Mouse (Mus musculus): Measurements from ENCODE around the gene Polr3gl.
"Not testable (repeated sequence)": the region's sequence is repeated elsewhere in the genome, so short reads cannot be mapped to it uniquely, and the experiment has no call there.

Polr3gl gene

DNA sequence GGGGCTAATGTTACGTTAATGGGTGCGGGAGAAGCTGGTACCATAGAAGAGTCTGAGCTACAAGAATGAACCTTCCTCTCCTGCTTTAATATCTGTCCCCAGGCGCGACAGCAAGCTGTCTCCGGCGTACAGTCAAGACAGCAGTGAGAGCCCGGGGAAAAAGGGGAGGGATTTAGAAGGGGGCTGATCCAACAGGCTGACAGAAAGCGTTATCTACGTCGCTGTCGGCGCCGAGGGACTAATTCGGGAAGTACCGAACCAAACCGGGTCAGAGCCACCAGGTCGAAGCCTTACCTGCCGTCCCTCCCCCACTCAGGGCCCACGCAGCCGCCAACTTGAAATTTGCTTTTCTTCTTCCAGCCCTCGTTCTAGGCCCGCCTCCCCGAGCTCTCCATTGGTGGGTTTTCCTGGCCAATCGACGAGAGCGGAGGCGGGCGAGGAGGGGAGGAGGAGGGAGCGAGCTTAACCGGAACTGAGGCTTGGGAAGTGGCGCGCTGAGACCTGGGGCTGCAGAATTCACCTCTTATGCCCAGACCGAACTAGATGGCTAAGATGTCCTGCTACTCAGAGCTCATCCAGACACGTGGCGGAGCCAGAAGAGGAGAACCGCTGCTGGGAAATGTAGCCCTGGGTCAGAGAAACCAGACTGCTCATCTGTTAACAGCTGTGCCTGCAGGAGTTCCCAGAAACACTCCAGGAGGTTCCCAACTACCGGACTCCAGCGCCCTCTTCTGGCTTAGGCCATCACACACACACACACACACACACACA lies at the start of gene Polr3gl:
Gene Polr3gl, minus strand, starts transcription at position 392 of the 771 bp plus-strand sequence.
- DNase-seq = peak; percentile 95

DNA sequence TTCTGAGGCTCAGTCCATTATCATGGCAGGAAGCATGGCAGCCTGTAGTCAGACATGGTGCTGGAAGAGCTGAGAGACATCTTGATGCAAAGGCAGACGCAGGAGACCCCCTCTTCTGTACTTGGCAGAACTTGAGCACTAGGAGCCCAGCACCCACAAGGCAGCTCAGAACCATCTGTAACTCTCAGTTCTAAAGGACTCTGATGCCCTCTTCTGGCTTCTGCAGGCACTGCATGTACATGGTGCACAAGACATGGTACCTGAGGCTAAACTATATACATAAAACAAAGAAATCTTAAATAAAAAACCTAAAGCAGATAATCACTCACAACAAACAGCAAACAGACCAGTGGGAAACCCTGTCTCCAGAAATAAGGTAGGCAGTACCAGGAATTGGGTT lies 45.2 kb upstream of the Polr3gl start:
- DNase-seq = peak; percentile 78

- DNase-seq = no peak
Measured at GRCm38 (mm10) chr3:96636448-96636847, 42.5 kb upstream of the Polr3gl start.

DNA sequence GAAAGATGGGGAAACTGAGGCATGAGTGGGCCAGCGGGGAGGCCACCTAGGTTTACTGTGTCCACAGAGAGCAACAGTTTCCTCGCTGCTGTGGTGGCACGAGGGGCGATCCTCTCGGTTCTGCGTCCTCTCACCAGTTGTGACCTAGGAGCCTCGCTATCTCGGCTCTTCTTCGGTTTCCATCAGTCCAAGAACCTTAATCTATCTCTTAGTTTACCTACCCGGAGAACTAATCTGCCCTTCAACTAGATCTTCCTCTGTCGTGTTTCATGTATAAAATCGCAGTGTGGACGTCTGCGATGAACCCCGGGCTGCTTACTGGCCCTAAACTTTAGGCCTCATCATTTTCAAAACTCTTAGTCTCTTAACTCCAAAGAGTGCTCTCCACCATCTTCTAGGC lies 41.9 kb upstream of the Polr3gl start:
- DNase-seq = no peak

- DNase-seq = peak; percentile 84
Measured at GRCm38 (mm10) chr3:96634928-96635879, 41.2 kb upstream of the Polr3gl start, which contains the start of the genes Pex11b and Gm42957. Gene Pex11b (plus strand): TSS chr3:96635376. Gene Gm42957 (plus strand): TSS chr3:96635474.

DNA sequence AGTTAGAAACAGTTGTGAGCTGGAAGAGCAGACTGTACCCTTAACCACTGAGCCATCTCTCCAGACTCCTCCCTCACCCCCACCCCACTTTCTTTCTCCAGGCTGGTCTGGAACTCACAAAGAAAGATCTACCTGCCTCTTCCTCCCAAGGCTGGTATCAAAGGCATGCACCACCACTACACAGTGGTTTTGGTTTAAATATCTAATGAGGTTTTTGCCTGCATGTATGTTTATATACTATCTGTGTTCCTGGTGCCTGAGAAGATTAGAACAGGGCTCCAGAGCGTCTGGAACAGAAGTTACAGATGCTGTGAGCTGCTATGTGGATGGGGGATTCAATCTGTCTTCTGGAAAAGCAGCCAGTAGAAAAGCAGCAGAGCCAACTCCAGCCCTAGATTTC lies 40.0 kb upstream of the Polr3gl start:
- no peak for DNase-seq

- DNase-seq = no peak
Measured at GRCm38 (mm10) chr3:96632058-96632457, 38.1 kb upstream of the Polr3gl start.

GRCm38 (mm10) chr3:96629729-96630600 lies 36.0 kb upstream of the Polr3gl start, which contains the start of gene Rbm8a:
Gene Rbm8a (plus strand): TSS chr3:96629933.
- DNase-seq = peak; percentile 94

DNA sequence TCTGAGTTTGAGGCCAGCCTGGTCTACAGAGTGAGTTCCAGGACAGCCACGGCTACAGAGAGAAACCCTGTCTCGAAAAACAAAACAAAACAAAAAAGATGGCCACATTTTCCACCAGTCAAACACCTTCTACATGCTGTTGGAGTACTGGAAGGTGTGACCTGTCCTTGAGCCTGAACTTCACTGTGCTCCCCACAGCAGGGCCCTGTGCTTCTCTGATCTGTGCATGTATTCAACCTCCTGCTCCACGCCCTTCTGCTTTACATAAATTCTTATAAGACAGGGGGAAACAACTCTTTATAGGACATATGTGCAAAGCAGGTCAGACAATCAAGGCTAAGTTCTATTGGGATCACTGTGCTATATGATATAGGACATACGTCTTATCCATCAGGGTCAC lies 29.2 kb upstream of the Polr3gl start:
- no peak for DNase-seq

- DNase-seq = no peak
Measured at GRCm38 (mm10) chr3:96617941-96618340, 24.0 kb upstream of the Polr3gl start.

GRCm38 (mm10) chr3:96606618-96607017 lies 12.6 kb upstream of the Polr3gl start:
- DNase-seq = no peak

- not testable (repeated sequence) for DNase-seq
Measured at GRCm38 (mm10) chr3:96606007-96606406, 12.0 kb upstream of the Polr3gl start.

- no peak for DNase-seq
Measured at GRCm38 (mm10) chr3:96603311-96603710, 9.3 kb upstream of the Polr3gl start.

DNA sequence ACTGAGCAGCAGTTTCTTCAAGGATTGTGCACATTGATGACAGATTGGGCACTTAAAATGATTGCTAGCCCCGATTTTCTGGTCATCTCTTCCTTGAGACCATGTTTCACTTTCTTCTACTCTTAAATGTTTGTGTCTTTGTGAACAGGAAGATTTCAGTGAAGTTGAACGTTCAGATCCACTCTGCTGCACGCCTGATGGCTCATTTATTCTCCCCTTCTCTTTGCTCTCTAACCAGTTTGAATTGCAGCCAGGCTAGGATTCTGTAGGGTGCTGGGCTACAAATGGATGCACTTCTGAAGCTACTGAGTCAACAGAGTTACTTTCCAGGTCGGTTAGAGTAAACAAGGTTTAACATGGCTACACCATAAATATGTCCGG lies 8.7 kb upstream of the Polr3gl start:
- no peak for DNase-seq

- no peak for DNase-seq
Measured at GRCm38 (mm10) chr3:96601941-96602703, 8.1 kb upstream of the Polr3gl start.

DNA sequence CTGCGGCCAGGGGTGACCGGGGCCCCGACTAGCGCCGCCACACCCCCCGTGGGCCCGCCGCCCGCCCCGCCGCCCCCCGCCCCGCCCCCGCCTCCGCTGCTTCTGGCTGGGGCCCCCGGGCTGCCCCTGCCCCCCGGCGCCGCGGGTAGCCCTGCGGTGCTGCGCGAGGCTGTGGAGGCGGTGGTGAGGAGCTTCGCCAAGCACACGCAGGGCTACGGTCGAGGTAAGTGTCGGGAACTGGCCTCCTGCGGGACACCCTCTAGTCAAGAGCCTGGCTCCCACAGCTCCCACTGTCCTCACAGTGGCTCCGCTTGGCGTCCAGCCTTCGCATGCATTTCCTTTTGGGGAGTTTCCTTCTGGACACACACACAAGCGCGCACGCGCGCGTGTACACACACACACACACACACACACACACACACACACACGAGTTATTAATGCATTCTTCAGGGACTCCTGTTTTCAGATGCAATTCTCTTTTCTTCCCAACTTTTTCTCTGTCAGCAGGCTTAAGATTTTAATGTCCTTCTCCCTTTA lies 7.3 kb upstream of the Polr3gl start:
- no peak for DNase-seq

DNA sequence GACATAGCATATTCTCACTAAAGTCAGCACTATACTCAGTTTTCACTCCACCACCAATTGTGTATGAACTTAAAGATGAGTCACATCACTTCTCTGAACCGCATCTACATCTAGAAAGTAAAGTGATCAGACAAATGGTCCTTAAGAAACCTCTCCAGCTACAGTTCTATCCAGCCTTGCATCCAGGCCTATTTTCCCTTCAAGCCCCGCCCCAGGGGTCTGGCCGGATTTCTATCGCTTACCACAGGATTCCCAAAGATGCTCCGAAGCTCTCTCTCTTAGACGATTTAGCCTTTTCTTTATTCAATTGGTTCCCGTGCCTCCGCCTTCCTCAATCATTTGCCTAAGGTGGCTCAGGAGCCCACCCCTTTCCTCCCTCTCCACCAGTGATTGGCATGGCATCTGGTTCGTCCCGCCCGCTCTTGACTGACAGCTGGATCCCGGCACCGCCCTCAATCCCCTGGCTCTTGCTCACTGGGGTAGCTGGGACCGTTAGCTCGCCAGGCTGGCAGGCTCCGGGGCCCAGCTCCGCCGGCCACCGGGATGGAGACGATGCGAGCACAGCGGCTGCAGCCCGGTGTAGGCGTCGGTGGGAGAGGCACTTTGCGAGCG lies 6.8 kb upstream of the Polr3gl start, which contains the start of gene Lix1l:
Gene Lix1l, plus strand, starts transcription at position 511 of the 612 bp plus-strand sequence.
- peak; percentile 89 for DNase-seq

GRCm38 (mm10) chr3:96599411-96599810 lies 5.4 kb upstream of the Polr3gl start:
- DNase-seq = no peak

DNA sequence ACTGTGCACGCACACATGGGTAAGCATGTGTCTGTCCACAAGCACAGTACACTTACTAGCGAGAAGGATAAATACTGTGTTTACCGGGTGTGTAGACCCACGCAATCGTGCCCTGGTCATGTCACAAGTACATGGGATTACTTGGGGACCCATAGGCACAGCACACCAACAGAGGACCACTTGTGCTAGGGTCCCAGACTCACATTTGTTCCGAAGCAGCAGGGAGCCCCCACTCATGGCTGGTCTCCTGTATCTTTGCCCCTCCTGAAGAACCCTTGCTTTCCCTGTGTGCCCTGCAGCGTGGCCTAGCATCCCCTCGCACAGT lies 5.0 kb upstream of the Polr3gl start:
- no peak for DNase-seq

GRCm38 (mm10) chr3:96598156-96599068 lies 4.4 kb upstream of the Polr3gl start:
- no peak for DNase-seq
